Mouse (Mus musculus) kidney, adult 2 months (tissue): Measurements from ENCODE around the gene Slc25a11. TPM values are rescaled to one million over a fixed set of nuclear protein-coding genes. Genes with fewer than 3 reads are reported as not detected.

Experiments used
- DNase-seq: peaks from one replicate; pipeline ENCODE4 v3.0.0; 2021
- H3K27ac ChIP-seq: fragments of 200-500 bp; 2 replicates; pipeline ENCODE4 v1.5.1; 2012; ENCODE audit warnings: low read depth, low read length, control low read depth, inconsistent platforms; ENCODE audit not compliant: insufficient read depth
- H3K27me3 ChIP-seq: fragments of 200-500 bp; replicated peaks from 2 replicates; pipeline ENCODE4 v1.6.1; 2012; ENCODE audit warnings: mild to moderate bottlenecking, moderate library complexity, low read length, inconsistent platforms; ENCODE audit not compliant: control insufficient read depth, insufficient read depth
- H3K36me3 ChIP-seq: fragments of 200-500 bp; 2 replicates; pipeline ENCODE4 v1.6.1; 2012; ENCODE audit warnings: mild to moderate bottlenecking, moderate library complexity, low read length, inconsistent platforms; ENCODE audit not compliant: control insufficient read depth, insufficient read depth
- H3K4me1 ChIP-seq: fragments of 200-500 bp; 2 replicates; pipeline ENCODE4 v1.6.1; 2011; ENCODE audit warnings: low read length; ENCODE audit not compliant: control insufficient read depth, insufficient read depth
- H3K4me3 ChIP-seq: fragments of 200-500 bp; 2 replicates; pipeline ENCODE4 v1.5.1; 2011; ENCODE audit warnings: mild to moderate bottlenecking, low read depth, low read length, control low read depth; ENCODE audit not compliant: insufficient read depth
- CTCF ChIP-seq: fragments of 200-500 bp; conservative IDR thresholded peaks from 2 replicates; pipeline ENCODE4 v1.5.1; 2011; ENCODE audit warnings: low read depth, mild to moderate bottlenecking, control low read depth, low read length, moderate library complexity, mixed read lengths; ENCODE audit not compliant: insufficient read depth, insufficient read length
- POLR2A ChIP-seq: fragments of 200-500 bp; IDR thresholded peaks from one replicate; pipeline ENCODE4 v1.6.1; 2011; ENCODE audit warnings: low read depth, low read length, control low read depth
- WGBS: fragments of 180-500 bp; shearing (Covaris S2); methylation state at CpG from one replicate; pipeline ENCODE4 v1.1.7; 2018; 5-methylcytosine and 5-hydroxymethylcytosine counted together
- polyA plus RNA-seq: library from polyadenylated mRNA; depleted of rRNA; stranded (reverse); fragments of >200 nt; gene quantifications from 2 replicates; pipeline ENCODE4 v1.2.3, GENCODE M21; 2012

The Slc25a11 gene
- polyA plus RNA-seq, 1 experiment: 281 TPM

GRCm38 (mm10) chr11:70644564-70645103, 2.6 kb downstream of the Slc25a11 start:
- no peaks in the 10 kb centered on the region for H3K27me3 ChIP-seq
- no peak for TF ChIP-seq CTCF
- no peak for DNase-seq

GRCm38 (mm10) chr11:70643051-70643450, 4.2 kb downstream of the Slc25a11 start:
- no peak for DNase-seq
- WGBS: 85% methylated on average over 6 of the region's 6 CpGs
- peaks cover 4% of the 10 kb centered on the region for H3K36me3 ChIP-seq

More at GRCm38 (mm10) chr11:70644564-70645103, 2.6 kb downstream of the Slc25a11 start:
- Histone ChIP-seq H3K36me3 (peaks cover 4% of the 10 kb centered on the region), H3K27ac (no peak overlapping the region), H3K4me1 (peaks cover 14% of the 10 kb centered on the region), H3K4me3 (no peak overlapping the region)
- WGBS: 94% methylated on average over 8 of the region's 8 CpGs

GRCm38 (mm10) chr11:70641241-70641640, 6.0 kb downstream of the Slc25a11 start:
- Histone ChIP-seq H3K27me3 (no peaks in the 10 kb centered on the region), H3K4me1 (peaks cover 11% of the 10 kb centered on the region)
- WGBS: 79% methylated on average over 7 of the region's 7 CpGs

More at GRCm38 (mm10) chr11:70643051-70643450, 4.2 kb downstream of the Slc25a11 start:
- Histone ChIP-seq H3K4me3 (no peak overlapping the region), H3K4me1 (peaks cover 11% of the 10 kb centered on the region), H3K27ac (no peak overlapping the region), H3K27me3 (no peaks in the 10 kb centered on the region)
- TF ChIP-seq POLR2A: no peak
- no peak for TF ChIP-seq CTCF

GRCm38 (mm10) chr11:70639976-70640375, 7.3 kb downstream of the Slc25a11 start:
- WGBS: 86% methylated on average over 8 of the region's 8 CpGs
- no peak for DNase-seq
- no peaks in the 10 kb centered on the region for H3K27me3 ChIP-seq
- H3K36me3 ChIP-seq: peaks cover 4% of the 10 kb centered on the region
- 0 out of 2 replicates have a peak, but pooled peaks cover 3% of the 10 kb centered on the region for H3K4me1 ChIP-seq
- no peak overlapping the region for H3K4me3 ChIP-seq
- no peak for TF ChIP-seq POLR2A
- no peak for TF ChIP-seq CTCF
- H3K27ac ChIP-seq: no peak overlapping the region

More at GRCm38 (mm10) chr11:70641241-70641640, 6.0 kb downstream of the Slc25a11 start:
- TF ChIP-seq CTCF: no peak
- TF ChIP-seq POLR2A: no peak
- Histone ChIP-seq H3K4me3 (no peak overlapping the region), H3K36me3 (peaks cover 4% of the 10 kb centered on the region), H3K27ac (no peak overlapping the region)
- no peak for DNase-seq

GRCm38 (mm10) chr11:70638714-70639278, 8.5 kb downstream of the Slc25a11 start, which contains the start of gene Gp1ba:
Gene Gp1ba, plus strand, starts transcription at chr11:70639122.
- H3K27ac ChIP-seq: no peak within 1 kb of the TSS

GRCm38 (mm10) chr11:70638293-70638692, 9.0 kb downstream of the Slc25a11 start:
- no peak for DNase-seq
- H3K27ac ChIP-seq: no peak overlapping the region
- H3K4me1 ChIP-seq: 0 out of 2 replicates have a peak, but pooled peaks cover 3% of the 10 kb centered on the region
- 88% methylated on average over 1 of the region's 1 CpGs for WGBS
- no peak for TF ChIP-seq POLR2A
- no peak for TF ChIP-seq CTCF
- H3K27me3 ChIP-seq: no peaks in the 10 kb centered on the region
- H3K4me3 ChIP-seq: no peak overlapping the region
- H3K36me3 ChIP-seq: no peaks in the 10 kb centered on the region

More at GRCm38 (mm10) chr11:70638714-70639278, 8.5 kb downstream of the Slc25a11 start, which contains the start of gene Gp1ba:
- H3K36me3 ChIP-seq: no peaks in the 10 kb centered on the region
- H3K4me1 ChIP-seq: 0 out of 2 replicates have a peak, but pooled peaks cover 3% of the 10 kb centered on the region
- no peaks in the 10 kb centered on the region for H3K27me3 ChIP-seq
- H3K4me3 ChIP-seq: no peak within 1 kb of the TSS
- 33% methylated on average over 5 of the region's 5 CpGs for WGBS
- TF ChIP-seq POLR2A (no peak), CTCF (no peak)
- no peak for DNase-seq

GRCm38 (mm10) chr11:70637764-70638163, 9.5 kb downstream of the Slc25a11 start:
- no peak for TF ChIP-seq POLR2A
- no peak for TF ChIP-seq CTCF
- Histone ChIP-seq H3K27me3 (no peaks in the 10 kb centered on the region), H3K4me3 (no peak overlapping the region), H3K4me1 (0 out of 2 replicates have a peak, but pooled peaks cover 3% of the 10 kb centered on the region), H3K27ac (no peak overlapping the region), H3K36me3 (no peaks in the 10 kb centered on the region)
- no peak for DNase-seq
- 100% methylated on average over 1 of the region's 1 CpGs for WGBS
